Mouse (Mus musculus): ENCODE measurements at regions not wholly inside any gene's neighbourhood (a gene's known extent, or its start where the extent isn't known, plus 50 kb on each side); places are given as distances from the start of the nearest gene placed in this dataset.

GRCm38 (mm10) chr2:61527127-61527526 is 51.3 kb upstream of the Tank start:
- in situ Hi-C loops (cut with MboI, MseI) = no loop called here

GRCm38 (mm10) chr2:61524060-61524734 is 54.2 kb upstream of the Tank start:
- in situ Hi-C loops (cut with MboI, MseI) = loop anchor here (5.0 kb wide), 1 partner anchor 33 kb away; no protein-coding TSS in a partner anchor

- in situ Hi-C loops (cut with MboI, MseI) = no loop called here
Observed at GRCm38 (mm10) chr2:61514445-61515123, 63.8 kb upstream of the Tank start.

DNA sequence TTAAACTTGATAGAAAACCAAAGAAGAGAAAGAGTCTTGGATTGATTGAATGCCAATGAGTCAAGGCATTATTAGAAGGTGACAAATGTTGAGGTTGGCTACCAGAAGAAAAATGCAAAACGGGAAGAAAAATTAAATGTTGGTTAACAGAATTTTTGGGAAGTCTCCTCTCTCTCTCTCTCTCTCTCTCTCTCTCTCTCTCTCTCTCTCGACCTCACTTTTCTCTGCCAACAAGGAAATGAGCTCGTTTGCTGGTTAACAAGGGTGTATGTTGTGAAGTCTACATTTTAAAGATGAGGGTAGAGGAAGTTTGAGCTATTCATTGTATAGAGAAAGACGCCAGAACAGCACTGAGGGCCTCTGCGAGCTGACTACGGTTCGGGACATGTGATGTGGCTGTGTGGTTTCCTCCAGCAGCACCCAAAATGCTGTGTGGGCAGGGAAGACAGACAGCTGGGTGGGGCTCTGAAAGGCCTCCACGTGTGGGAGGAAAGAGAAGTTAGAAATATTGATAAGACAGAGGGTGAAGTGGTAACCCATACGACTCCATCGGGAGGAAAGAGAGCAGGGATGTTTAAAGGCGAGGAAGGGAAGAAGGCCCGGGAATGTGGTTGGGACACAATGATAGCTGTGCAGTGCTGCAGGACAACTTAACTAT is 64.5 kb upstream of the Tank start:
- in situ Hi-C loops (cut with MboI, MseI) = no loop called here

DNA sequence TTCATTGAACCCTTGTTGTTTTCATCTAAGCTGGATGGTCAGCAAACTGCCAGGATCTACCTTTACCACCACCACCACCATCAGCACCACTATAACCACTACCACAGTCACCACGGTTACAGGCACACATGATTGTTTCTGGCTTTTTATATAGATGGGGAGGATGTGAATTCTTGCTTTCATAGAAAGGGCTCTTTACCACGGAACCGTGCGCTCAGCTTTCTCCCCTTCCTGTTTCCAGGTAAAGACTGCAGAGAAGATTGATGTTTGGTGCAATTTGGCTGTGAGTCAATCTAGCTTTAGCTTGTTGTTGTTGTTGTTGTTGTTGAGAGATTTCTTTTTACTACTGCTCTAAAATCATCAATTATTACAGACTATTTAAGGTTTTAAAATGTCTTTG is 74.8 kb upstream of the Tank start:
- in situ Hi-C loops (cut with MboI, MseI) = loop anchor here (5.0 kb wide), 1 partner anchor 84 kb away; no protein-coding TSS in a partner anchor

DNA sequence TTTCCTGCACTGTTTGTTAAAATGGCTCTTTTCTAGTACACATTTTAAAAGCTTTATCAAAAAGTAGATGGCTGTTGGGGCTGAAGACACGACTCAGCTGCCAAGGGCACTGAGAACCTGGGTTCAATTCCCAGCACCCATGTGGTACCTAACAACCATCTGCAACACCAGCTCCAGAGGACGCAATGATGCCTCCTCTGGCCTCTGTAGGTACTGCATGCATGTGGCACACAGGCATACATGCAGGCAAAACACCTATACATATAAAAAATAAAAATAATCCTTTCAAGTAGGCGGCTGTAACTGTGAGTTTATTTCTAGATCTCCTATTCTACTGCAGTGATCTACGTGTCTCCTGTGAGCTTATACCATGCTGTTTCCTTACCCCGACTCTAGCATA is 76.5 kb upstream of the Tank start:
- in situ Hi-C loops (cut with MboI, MseI) = loop anchor here (5.0 kb wide), 1 partner anchor 85 kb away; no protein-coding TSS in a partner anchor

DNA sequence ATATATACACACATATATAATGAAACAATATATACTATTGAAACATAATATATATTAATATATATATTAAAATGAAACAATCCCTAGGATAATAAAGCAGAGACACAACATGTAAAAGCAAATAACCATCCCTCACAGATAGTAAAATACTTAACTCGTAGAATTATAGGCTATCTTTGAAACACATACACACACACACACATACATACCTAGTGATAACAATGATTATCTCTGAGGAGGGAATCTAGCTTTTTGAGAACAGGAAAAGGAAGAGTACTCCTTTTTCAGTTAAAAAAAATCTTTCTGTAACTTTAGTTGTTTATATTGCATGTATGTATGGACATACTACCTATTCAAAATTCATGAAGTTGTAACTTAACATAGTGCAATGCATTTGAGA is 79.1 kb upstream of the Tank start:
- in situ Hi-C loops (cut with MboI, MseI) = loop anchor here (10.0 kb wide), 1 partner anchor 1146 kb away; the partner anchor contains the start of gene Ifih1

- in situ Hi-C loops (cut with MboI, MseI) = loop anchor here (10.0 kb wide), 1 partner anchor 1147 kb away; the partner anchor contains the start of gene Ifih1
Observed at GRCm38 (mm10) chr2:61497930-61498329, 80.5 kb upstream of the Tank start.

- in situ Hi-C loops (cut with MboI, MseI) = loop anchor here (10.0 kb wide), 1 partner anchor 1148 kb away; the partner anchor contains the start of gene Ifih1
Observed at GRCm38 (mm10) chr2:61496968-61497367, 81.4 kb upstream of the Tank start.

DNA sequence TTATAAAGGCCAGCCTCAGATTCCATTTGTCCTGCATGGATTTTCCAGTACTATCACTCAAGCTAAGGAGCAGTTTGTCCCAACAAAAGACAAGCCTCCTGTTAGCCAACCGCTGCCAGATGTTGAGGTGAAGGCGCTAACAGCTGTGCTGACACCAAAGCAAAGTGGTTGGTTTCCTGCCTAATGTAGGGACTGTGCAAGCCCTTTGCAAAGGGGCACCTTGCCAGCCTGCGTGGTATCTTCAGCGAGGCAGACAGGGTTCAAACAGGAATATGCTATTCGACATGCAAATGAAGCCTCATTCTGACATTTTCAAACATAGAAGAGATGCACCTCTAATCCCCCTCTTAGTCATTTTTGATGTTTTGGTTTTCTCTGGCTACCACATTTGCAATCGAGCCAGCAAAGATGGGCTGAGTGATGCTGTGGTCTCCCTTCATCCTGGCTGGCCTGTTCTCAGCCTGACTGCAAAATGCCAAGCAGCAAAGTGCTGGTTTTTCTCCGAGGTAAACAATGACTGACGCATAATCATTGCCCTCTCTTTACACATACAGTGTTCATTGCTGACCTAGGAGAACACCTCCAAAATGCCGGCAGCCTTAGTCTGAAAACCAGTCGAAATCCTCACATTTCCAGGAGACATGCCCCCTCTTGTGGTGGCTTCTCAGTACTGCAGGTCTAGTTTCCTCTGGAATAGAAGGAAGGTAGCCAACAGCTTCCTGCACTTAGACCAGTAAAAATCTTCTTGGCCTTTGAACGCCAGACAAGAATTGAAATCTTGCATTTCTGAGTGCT is 84.3 kb upstream of the Tank start:
- in situ Hi-C loops (cut with MboI, MseI) = loop anchor here (5.0 to 10.0 kb wide), 2 partner anchors 77 to 1151 kb away; partner anchors contain the start of gene Ifih1

GRCm38 (mm10) chr2:61492043-61492743 is 86.2 kb upstream of the Tank start:
- in situ Hi-C loops (cut with MboI, MseI) = loop anchor here (5.0 to 10.0 kb wide), 2 partner anchors 75 to 1153 kb away; partner anchors contain the start of gene Ifih1

- in situ Hi-C loops (cut with MboI, MseI) = loop anchor here (5.0 to 10.0 kb wide), 2 partner anchors 73 to 1154 kb away; partner anchors contain the start of gene Ifih1
Observed at GRCm38 (mm10) chr2:61490436-61491109, 87.8 kb upstream of the Tank start.

DNA sequence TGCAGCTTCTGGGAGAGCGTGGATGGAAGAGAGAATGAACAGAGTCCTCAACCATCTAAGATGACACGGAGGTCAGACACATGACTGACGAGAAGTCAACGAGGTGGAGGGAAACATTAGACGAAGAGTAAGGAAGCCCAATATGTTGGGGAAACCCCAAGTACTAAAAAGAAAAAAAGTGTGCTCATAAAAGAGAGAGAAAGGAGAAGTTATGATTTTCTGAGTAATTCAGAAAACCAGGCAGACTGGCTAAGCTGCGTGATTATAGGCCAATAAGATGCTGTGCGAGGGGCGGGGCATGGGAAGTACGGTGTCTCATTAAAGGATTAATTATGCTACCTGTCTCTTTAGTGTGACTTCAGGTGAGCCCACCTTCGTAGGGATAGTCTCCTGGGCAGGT is 88.6 kb upstream of the Tank start:
- in situ Hi-C loops (cut with MboI, MseI) = loop anchor here (5.0 to 10.0 kb wide), 3 partner anchors 72 to 1155 kb away; partner anchors contain the start of gene Ifih1

- in situ Hi-C loops (cut with MboI, MseI) = loop anchor here (10.0 kb wide), 1 partner anchor 609 kb away; no protein-coding TSS in a partner anchor
Observed at GRCm38 (mm10) chr2:61483820-61484219, 94.6 kb upstream of the Tank start.

- in situ Hi-C loops (cut with MboI, MseI) = no loop called here
Observed at GRCm38 (mm10) chr2:61476648-61477047, 101.7 kb upstream of the Tank start.

- in situ Hi-C loops (cut with MboI, MseI) = loop anchor here (5.0 kb wide), 1 partner anchor 737 kb away; no protein-coding TSS in a partner anchor
Observed at GRCm38 (mm10) chr2:61474626-61475025, 103.8 kb upstream of the Tank start.

- in situ Hi-C loops (cut with MboI, MseI) = loop anchor here (5.0 kb wide), 1 partner anchor 733 kb away; no protein-coding TSS in a partner anchor
Observed at GRCm38 (mm10) chr2:61470521-61470920, 107.9 kb upstream of the Tank start.

DNA sequence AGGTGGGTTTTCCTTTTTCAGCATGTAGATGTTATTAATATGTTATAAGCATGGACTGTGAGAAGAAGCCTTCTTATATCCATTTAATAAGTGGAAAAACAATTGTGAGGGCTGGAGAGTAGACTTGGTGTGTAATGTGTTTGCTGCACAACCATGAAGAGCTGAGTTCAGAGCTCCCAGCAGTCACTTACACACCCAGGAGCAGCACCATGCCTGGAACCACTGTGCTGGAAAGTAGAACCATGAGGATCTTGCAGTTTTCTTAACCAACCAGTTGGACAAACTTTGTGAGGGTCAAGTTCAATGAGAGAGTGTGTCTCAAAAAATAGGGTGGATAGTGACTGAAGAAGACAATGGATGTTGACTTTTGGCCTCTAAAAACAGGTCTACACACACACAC is 108.3 kb upstream of the Tank start:
- in situ Hi-C loops (cut with MboI, MseI) = loop anchor here (5.0 kb wide), 1 partner anchor 733 kb away; no protein-coding TSS in a partner anchor

DNA sequence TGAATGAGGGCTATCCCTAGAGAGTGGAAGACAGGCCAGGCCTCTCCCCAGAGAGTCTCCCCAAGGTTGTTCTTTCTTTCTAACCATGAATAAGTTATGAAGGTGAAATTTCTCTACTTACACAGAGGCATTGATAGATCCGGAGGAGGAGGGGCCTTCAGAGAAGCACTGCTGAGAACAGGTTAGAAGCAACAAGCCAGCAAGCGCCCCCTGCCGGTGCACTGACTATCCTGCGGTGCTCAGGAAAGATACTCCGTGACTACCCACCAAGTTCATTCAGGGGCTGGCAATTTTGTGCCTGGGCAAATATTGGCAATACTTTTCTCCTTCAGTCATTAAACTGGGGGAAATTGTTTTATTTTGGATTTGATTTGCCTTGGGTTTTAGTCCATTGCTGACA is 122.5 kb upstream of the Tank start:
- in situ Hi-C loops (cut with MboI, MseI) = no loop called here

DNA sequence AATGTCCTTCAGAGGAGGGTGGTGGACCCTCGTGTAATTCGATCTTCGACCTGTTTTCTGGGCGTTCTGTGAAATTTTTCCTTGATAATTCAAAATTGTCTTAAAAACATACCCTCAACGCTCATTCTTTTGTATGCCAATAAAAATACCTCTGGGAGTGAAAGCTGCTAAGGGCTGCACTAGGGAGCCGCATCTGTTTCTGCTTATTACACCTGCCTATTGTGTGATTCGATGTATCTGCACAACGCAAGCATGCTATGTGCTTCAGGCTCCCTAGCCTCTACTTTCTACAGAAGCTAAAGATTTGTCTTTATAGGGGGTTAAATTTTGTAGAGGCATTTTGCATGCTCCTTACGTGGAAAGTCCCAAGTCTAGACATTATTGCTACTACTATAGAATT is 123.7 kb upstream of the Tank start:
- in situ Hi-C loops (cut with MboI, MseI) = no loop called here

Measured in T-helper 2 cell (primary cell).